Mouse (Mus musculus) liver, embryonic 14.5 days (tissue): ENCODE measurements around the gene Grin2b.

Experiments
- CTCF ChIP-seq: IDR thresholded peaks from 2 replicates; pipeline ENCODE4 v1.5.1; 2016; ENCODE audit warnings: antibody characterized with exemption, low read depth, control low read depth
- EP300 ChIP-seq: IDR thresholded peaks from 2 replicates; pipeline ENCODE4 v1.6.1; 2016; ENCODE audit warnings: antibody characterized with exemption, low read depth

DNA sequence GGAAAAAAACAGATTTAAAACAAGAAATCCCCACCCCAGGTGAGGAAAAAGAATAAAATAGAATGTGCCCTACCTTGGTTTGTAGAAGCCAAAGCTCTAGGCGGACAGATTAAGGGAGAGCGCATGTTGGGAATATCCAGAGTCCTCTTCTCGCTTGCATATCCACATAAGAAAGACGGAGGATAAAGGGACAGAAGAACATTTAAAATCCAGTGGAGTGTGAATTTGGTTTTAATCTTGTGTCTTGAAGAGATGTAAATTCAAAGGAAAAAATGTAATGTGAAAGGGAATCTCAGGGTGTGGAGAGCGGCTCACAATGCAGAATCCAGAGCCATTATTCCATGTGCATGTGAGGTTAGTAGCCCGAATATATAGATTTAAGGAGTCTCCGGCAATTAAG is 2.0 kb downstream of the Grin2b start:
- TF ChIP-seq CTCF (no peak), EP300 (no peak)
